Mouse (Mus musculus): ENCODE measurements around the gene Slc8a2.

- no peak for TF ChIP-seq ZC3H11A (IDR thresholded peaks at IDR 0.05; ENCODE audit: borderline replicate concordance, low read depth, low read length)
- no peak for TF ChIP-seq HCFC1 (IDR thresholded peaks at IDR 0.05; ENCODE audit: borderline replicate concordance, insufficient read depth, low read length)
- TF ChIP-seq CHD2 (IDR thresholded peaks at IDR 0.05; ENCODE audit: low read depth, low read length): no peak
- TF ChIP-seq ZNF384 (IDR thresholded peaks at IDR 0.05; ENCODE audit: low read depth, low read length): no peak
These were observed 67.5 kb downstream of the Slc8a2 start for GRCm38 (mm10) chr7:16197166-16197565.
